Mouse (Mus musculus): ENCODE measurements around the gene Ndufc2.

Ndufc2 gene

GRCm38 (mm10) chr7:97387561-97388147 is 12.1 kb upstream of the Ndufc2 start:
- no peak for DNase-seq (ENCODE audit: low spot score)

DNA sequence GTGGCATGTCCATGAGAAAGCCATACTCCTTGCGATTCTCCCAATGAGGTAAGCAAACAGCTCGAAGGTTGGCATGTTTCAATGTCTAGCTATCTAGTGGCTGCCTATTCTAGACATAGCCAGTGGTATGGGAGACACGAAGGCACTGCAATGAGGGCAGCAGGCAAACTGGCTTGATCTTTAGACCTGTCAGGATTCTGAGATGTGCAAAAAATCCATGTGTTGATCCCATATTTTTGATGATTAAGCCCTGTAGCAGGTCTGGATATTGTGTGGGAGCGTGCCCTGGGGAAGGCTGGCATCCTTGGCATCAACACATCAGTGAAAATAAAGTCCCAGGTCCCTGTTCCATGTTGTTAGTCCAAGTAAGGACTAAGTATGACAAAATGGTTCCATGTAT is 11.3 kb upstream of the Ndufc2 start:
- no peak for DNase-seq (ENCODE audit: low spot score)

- DNase-seq (ENCODE audit: low spot score): peak; percentile 64
These were observed 8.3 kb upstream of the Ndufc2 start for GRCm38 (mm10) chr7:97391293-97392078.

- DNase-seq (ENCODE audit: low spot score): no peak
These were observed 7.7 kb upstream of the Ndufc2 start for GRCm38 (mm10) chr7:97392079-97392445.

GRCm38 (mm10) chr7:97394375-97394774 is 5.4 kb upstream of the Ndufc2 start:
- no peak for DNase-seq (ENCODE audit: low spot score)

GRCm38 (mm10) chr7:97398943-97399342 is 860 bp upstream of the Ndufc2 start:
- no peak for DNase-seq (ENCODE audit: low spot score)

GRCm38 (mm10) chr7:97407145-97407544 is 7.3 kb downstream of the Ndufc2 start:
- DNase-seq (ENCODE audit: low spot score): no peak

DNA sequence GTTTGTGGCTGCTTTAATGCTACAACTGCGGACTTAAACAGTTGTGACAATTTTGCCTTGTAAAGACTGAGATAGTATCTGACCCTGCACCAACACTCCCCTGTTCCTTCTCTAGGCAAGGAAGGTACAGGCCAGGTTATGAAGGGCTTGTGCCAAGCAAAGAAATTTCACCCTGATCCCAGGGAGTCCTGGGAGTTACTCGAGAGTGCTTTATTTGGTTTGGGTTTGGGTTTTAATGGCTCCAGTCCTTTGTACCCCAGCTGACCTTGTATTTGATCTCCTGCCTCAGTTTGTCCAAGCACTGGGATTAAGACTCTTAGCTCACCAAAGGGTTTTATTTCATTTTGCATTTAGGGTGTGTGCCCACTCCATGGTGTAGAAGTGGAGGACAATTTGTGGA is 11.3 kb downstream of the Ndufc2 start:
- DNase-seq (ENCODE audit: low spot score): no peak

- no peak for DNase-seq (ENCODE audit: low spot score)
These were observed 11.8 kb downstream of the Ndufc2 start for GRCm38 (mm10) chr7:97411575-97411974.

DNA sequence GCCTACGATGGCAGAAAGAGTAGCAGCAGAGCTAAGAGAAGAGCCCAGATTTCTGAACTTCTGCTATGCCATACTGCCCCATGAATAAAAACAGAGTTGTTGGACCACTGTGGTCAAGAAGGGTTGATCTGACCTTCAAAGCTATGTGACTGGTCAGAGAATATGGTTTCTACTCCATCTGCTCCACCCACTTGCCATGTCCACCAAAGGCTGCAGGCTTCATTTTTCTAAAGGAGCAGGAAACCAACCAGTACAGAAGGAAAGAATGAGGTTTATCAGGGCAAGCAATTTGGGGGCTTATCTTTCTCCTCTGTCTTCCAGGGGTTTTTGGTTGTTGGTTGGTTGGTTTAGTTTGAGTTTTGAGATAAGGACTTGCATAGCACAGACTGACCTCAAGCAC is 14.2 kb downstream of the Ndufc2 start:
- DNase-seq (ENCODE audit: low spot score): no peak

DNA sequence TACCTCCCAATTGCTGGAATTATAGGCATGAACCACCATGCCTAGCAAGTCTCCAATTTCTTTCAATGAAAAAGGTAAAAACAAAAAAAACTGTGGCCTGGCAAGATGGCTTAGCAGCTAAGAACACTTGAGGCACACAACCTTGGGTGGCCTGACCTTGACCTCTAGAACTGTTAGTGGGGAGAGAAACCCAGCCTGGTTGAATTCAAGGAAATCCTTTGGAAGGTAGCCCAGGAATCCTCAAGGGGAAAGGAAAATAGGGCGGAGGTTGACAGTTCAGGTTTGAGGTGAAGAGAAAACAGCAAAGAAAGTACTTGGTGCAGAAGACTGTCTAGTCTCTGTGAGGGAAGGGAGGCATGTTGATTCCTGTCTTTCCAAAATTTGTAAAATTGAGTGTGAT is 14.6 kb downstream of the Ndufc2 start:
- DNase-seq (ENCODE audit: low spot score): no peak

DNA sequence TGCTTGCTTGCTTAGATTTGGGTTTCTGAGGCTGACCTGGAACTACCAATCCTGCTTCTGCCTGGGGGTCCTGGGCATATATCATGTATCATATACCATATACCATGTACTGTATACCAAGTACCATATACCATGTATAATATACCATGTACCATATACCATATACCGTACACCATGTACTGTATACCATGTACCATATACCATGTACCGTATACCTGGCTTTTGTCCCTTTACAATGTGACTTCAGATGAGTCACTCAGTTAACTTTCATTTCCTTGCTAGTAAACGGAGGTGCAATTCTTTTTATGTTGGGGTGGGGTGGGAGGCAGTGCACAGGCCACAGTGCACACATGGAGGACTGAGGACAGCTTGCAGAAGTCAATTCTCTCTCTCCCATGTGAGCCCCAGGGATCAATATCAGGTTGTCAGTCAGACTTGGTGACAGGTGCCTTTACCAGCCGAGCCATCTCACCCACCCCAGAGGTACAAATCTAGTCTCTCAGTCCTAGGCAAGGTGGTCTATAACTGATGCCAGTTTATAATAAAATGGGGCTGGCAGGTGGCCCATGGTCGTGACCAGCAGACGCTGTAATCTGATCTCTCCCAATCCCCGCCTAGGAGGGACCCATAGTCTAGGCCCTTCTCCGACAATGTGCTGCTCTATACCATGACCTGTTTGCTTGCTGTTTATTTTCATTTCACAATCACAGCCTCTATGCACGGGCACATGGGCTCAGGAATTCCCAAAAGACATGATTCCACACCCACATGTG is 15.3 kb downstream of the Ndufc2 start:
- DNase-seq (ENCODE audit: low spot score): no peak

GRCm38 (mm10) chr7:97416473-97416872 is 16.7 kb downstream of the Ndufc2 start:
- no peak for DNase-seq (ENCODE audit: low spot score)

GRCm38 (mm10) chr7:97416906-97417777 is 17.3 kb downstream of the Ndufc2 start, which contains the start of gene Thrsp:
TSS of gene Thrsp (minus strand) at chr7:97417730.
- no peak for DNase-seq (ENCODE audit: low spot score)

DNA sequence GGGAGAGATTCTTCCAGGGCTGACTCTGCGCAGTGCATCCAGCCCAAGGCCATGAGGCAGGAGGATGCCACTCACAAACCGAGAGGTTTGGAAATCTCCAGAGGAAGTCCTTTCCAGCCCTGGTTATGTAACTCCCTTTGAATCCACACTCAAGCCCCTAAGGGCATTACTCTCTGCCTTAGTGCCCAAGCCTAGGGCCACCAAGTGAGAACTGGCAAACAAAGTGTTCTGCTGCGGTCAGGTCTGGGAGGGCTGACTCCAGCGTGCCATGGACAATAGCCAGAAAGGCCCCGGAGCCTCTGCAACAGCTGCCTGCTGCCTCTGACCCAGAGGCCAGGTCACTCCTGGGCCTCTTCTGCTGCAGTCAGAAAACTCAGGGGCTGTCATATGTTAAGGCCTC is 18.9 kb downstream of the Ndufc2 start:
- DNase-seq (ENCODE audit: low spot score): peak; percentile 56

DNA sequence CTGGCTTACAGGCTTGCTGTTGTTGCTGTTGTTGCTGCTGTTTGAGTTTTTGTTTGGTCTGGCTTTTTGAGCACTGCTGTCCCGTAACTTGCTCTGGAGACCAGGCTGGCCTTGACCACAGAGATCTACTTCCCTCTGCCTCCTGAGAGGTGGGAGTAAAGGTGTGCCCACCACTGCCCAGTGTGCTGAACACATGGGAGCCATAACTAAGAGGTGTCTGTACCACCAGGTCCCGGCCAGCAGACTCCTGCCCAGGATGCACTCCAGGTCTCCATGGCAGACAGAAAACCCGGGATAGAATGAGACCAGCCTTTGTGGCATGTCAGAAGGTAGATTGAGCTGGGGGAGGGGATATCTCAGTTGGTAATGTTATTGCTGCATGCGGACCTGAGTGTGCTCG is 19.4 kb downstream of the Ndufc2 start:
- DNase-seq (ENCODE audit: low spot score): no peak

DNA sequence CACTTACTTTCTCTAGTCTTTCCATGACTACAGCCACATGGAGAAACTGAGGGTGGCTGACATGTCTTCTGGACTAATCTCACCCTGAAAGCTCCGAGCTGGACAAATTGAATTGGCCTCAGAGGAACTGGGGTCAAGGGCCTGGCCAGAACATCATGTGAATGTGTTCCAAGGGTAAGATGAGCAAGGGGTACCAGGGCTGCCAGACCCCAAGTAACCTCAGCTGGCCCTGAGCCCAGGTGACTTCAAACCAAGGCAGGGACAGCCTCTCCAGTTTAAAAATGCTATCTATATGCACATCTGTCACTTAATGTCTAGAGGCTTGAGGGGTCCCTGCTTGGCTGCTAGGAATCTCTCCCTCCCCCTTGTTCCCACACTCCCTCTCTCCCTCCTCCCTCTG is 20.6 kb downstream of the Ndufc2 start:
- DNase-seq (ENCODE audit: low spot score): no peak

GRCm38 (mm10) chr7:97420958-97421651 is 21.3 kb downstream of the Ndufc2 start:
- no peak for DNase-seq (ENCODE audit: low spot score)

DNA sequence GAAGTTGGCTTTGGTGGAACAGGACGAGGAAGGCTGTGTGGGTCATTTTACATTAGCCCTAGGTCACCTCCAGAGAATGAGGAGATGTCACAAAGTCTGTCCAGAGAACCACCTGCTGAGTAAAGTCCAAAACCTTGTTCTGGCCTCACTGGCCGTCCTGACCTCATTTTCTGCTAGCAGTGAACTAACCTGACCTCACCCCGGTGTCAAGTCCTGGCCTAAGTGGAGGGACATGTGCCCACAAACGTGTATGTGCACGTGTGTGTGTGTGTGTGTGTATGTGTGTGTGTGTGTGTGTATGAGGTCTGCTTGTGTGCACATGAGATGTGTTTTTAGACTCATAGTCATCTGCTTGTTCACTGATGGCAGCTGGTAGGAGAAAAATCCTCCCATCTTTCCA is 24.0 kb downstream of the Ndufc2 start:
- no peak for DNase-seq (ENCODE audit: low spot score)

GRCm38 (mm10) chr7:97424621-97425245 is 24.9 kb downstream of the Ndufc2 start:
- DNase-seq (ENCODE audit: low spot score): peak; percentile 67

GRCm38 (mm10) chr7:97426566-97426965 is 26.8 kb downstream of the Ndufc2 start:
- no peak for DNase-seq (ENCODE audit: low spot score)
